Mouse (Mus musculus) small intestine, adult 2 months (tissue): ENCODE results near the gene Ylpm1.

Source experiments
- CTCF ChIP-seq: fragments of 200-500 bp; IDR thresholded peaks from 2 replicates; pipeline ENCODE4 v1.5.1; 2012; ENCODE audit warnings: low read depth, mild to moderate bottlenecking, control low read depth, inconsistent platforms, low read length, moderate library complexity, mixed read lengths; ENCODE audit not compliant: insufficient replicate concordance, insufficient read length; ENCODE audit errors: extremely low read depth
- POLR2A ChIP-seq: fragments of 200-500 bp; IDR thresholded peaks from 2 replicates; pipeline ENCODE4 v1.6.1; 2012; ENCODE audit warnings: low read depth, mild to moderate bottlenecking, control low read depth, inconsistent platforms, low read length, moderate library complexity

DNA sequence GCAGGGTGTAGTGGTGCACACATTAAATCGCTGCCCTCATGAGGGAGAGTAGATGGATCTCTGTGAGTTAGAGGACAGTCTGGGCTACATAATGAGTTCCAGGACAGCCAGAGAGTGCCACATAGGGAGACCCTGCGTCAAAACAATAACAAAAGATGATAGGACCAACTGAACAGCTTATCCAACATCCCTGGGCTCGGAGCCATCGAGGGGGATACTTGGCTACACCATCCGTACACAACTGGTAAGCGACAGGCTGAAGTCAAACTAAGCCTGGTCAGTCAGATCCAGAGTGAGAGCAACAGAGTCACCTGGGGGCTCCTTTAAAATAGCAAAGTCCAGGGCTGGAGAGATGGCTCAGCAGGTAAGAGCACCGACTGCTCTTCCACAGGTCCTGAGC, 99.7 kb downstream of the Ylpm1 start:
- TF ChIP-seq POLR2A (no peak), CTCF (no peak)
